26 mouse cellular contexts compared by ENCODE assay signal in genomic region chr9:44141951-44142350, GRCm38 (mm10). TPM values are rescaled to one million over a fixed set of nuclear protein-coding genes. Genes with fewer than 3 reads are reported as not detected.
A peak's percentile ranks its signal among the peaks of the same experiment; 100 is the strongest.
DNase-seq lines count a peak whose midpoint lies in the region; ATAC-seq and TF ChIP-seq lines count a peak whose summit lies in the region.
"Had no signal": no experiment of that assay in that cellular context is flagged by ENCODE, and none has a peak within 500 bp of the region (broad histone marks: within the 10 kb centered on the region; RNA-seq: fewer than 3 reads in every experiment).

No protein-coding gene starts in this region.

- H3K27ac ChIP-seq in midbrain, embryonic 10.5 days (replicated peaks), result peak overlapping the region; percentile 46; the same call in 1 of the 2 replicates
- H3K27ac ChIP-seq in midbrain, embryonic 15.5 days, result no peak overlapping the region
- H3K27ac ChIP-seq: embryonic facial prominence, embryonic 10.5 days; embryonic facial prominence, embryonic 12.5 days; forebrain, embryonic 13.5 days; forebrain, embryonic 15.5 days had no signal

- peak; percentile 84 for DNase-seq in heart, adult 11 months
- no peak for DNase-seq in heart, postnatal 10 days
- no peak for DNase-seq in midbrain, embryonic 10.5 days (ENCODE audit: low spot score)
- DNase-seq: adrenal gland, adult 8-10 months; adrenal gland, postnatal 14 days; adrenal gland, postnatal 36 days; B cell, adult 2 months; cerebellum, adult 11-12 months; cerebellum, adult 2 months; cerebellum, adult 9-10 months; cerebellum, postnatal 10 days; cerebellum, postnatal 25 days; forebrain, postnatal 0 days had no signal

- no peak for ATAC-seq in midbrain, embryonic 15.5 days (replicated peaks)
- no peak for ATAC-seq in CD4-positive, CD25-positive, alpha-beta regulatory T cell, adult 4 months
- ATAC-seq: activated CD4-positive, CD25-positive, alpha-beta regulatory T cell, adult 4 months; forebrain, embryonic 13.5 days; forebrain, embryonic 15.5 days; forebrain, postnatal 0 days; Patski had no signal

- peaks cover 5% of the 10 kb centered on the region; the same call in 1 of the 2 replicates for H3K27me3 ChIP-seq in midbrain, embryonic 10.5 days (ENCODE audit: low read depth, poor library complexity, severe bottlenecking)
- no peaks in the 10 kb centered on the region for H3K27me3 ChIP-seq in midbrain, embryonic 15.5 days (replicated peaks)
- no peaks in the 10 kb centered on the region for H3K27me3 ChIP-seq in E14TG2a.4 (ENCODE audit: insufficient read depth, low read length)
- H3K27me3 ChIP-seq: embryonic facial prominence, embryonic 12.5 days; forebrain, embryonic 13.5 days; forebrain, embryonic 15.5 days; Patski had no signal

- peaks cover 19% of the 10 kb centered on the region for H3K4me1 ChIP-seq in midbrain, embryonic 10.5 days
- no peaks in the 10 kb centered on the region for H3K4me1 ChIP-seq in midbrain, embryonic 15.5 days
- peaks cover 72% of the 10 kb centered on the region for H3K4me1 ChIP-seq in E14TG2a.4 (replicated peaks; ENCODE audit: low read depth, low read length)
- H3K4me1 ChIP-seq: embryonic facial prominence, embryonic 12.5 days; forebrain, embryonic 15.5 days had no signal

- H3K9me3 ChIP-seq in midbrain, embryonic 10.5 days (replicated peaks), result no peaks in the 10 kb centered on the region
- no peaks in the 10 kb centered on the region for H3K9me3 ChIP-seq in midbrain, embryonic 15.5 days
- H3K9me3 ChIP-seq in E14TG2a.4 (ENCODE audit: low read length), result no peaks in the 10 kb centered on the region
- H3K9me3 ChIP-seq: embryonic facial prominence, embryonic 10.5 days; embryonic facial prominence, embryonic 12.5 days; forebrain, embryonic 13.5 days; forebrain, embryonic 15.5 days; G1E had no signal

- intact Hi-C loops in heart, postnatal 10 days (cut with DNase I), result no loop called here

- peaks cover 74% of the 10 kb centered on the region for H3K36me3 ChIP-seq in midbrain, embryonic 10.5 days
- peaks cover 19% of the 10 kb centered on the region for H3K36me3 ChIP-seq in midbrain, embryonic 15.5 days (replicated peaks)
- peaks cover 81% of the 10 kb centered on the region for H3K36me3 ChIP-seq in E14TG2a.4 (ENCODE audit: insufficient read depth, low read length)

- WGBS in midbrain, embryonic 10.5 days, result 58% methylated on average over 5 of the region's 5 CpGs
- WGBS in midbrain, embryonic 15.5 days, result 56% methylated on average over 5 of the region's 5 CpGs

- no peak for TF ChIP-seq CTCF in E14TG2a.4 (conservative IDR thresholded peaks at IDR 0.05; ENCODE audit: low read length)

- no peak overlapping the region for H3K9ac ChIP-seq in midbrain, embryonic 15.5 days
- H3K9ac ChIP-seq: embryonic facial prominence, embryonic 12.5 days; forebrain, embryonic 13.5 days; forebrain, embryonic 15.5 days; forebrain, postnatal 0 days had no signal

- no peak overlapping the region for H3K4me3 ChIP-seq in midbrain, embryonic 10.5 days
- H3K4me3 ChIP-seq in midbrain, embryonic 15.5 days, result no peak overlapping the region
- H3K4me3 ChIP-seq in E14TG2a.4 (replicated peaks; ENCODE audit: low read length), result 0 out of 2 replicates have a peak overlapping the region, but pooled peaks have one; percentile 10
- H3K4me3 ChIP-seq: embryonic facial prominence, embryonic 10.5 days; embryonic facial prominence, embryonic 12.5 days; forebrain, embryonic 13.5 days; forebrain, embryonic 15.5 days had no signal

- no peak overlapping the region for H3K4me2 ChIP-seq in midbrain, embryonic 15.5 days
- H3K4me2 ChIP-seq: embryonic facial prominence, embryonic 12.5 days; forebrain, embryonic 13.5 days; forebrain, embryonic 15.5 days had no signal

RNA-seq across cellular contexts. Expression of gene Mcam, which starts 7.7 kb away (rescaled TPM):
- total RNA-seq in heart, postnatal 10 days (2021), result 100 to 1,000 TPM; 147 to 156 TPM
- 12.0 and 13.7 TPM in 2 replicates for polyA plus RNA-seq in midbrain, embryonic 10.5 days (2016; fragmentation: Nextera tagmentation; extraction: Ambion mirVana)
- polyA plus RNA-seq in midbrain, embryonic 15.5 days (2015; fragmentation: Nextera tagmentation; extraction: Ambion mirVana), result 11.7 and 11.9 TPM in 2 replicates
- under 1 TPM in 1 of 2 experiments, not detected in 1; 0.34 TPM for polyA plus RNA-seq in CD4-positive, CD25-positive, alpha-beta regulatory T cell, adult 4 months (2017; shearing (Covaris generic))
- polyA plus RNA-seq: G1E had no signal

RNA-seq across cellular contexts. Expression of gene Rnf26, which starts 28.6 kb away (rescaled TPM):
- 10 to 100 TPM; 18.1 TPM for total RNA-seq in heart, postnatal 10 days (2021)
- 81.3 and 81.5 TPM in 2 replicates for polyA plus RNA-seq in midbrain, embryonic 10.5 days (2016; fragmentation: Nextera tagmentation; extraction: Ambion mirVana)
- 29.2 and 32.4 TPM in 2 replicates for polyA plus RNA-seq in midbrain, embryonic 15.5 days (2015; fragmentation: Nextera tagmentation; extraction: Ambion mirVana)
- 1 to 10 TPM; 4.9 to 5.0 TPM for polyA plus RNA-seq in CD4-positive, CD25-positive, alpha-beta regulatory T cell, adult 4 months (2017; shearing (Covaris generic))

RNA-seq across cellular contexts. Expression of gene Gm49380, which starts 28.7 kb away (rescaled TPM):
- total RNA-seq in heart, postnatal 10 days (2021), result under 1 TPM; 0.10 to 0.12 TPM
- 0.35 and 0.63 TPM in 2 replicates for polyA plus RNA-seq in midbrain, embryonic 10.5 days (2016; fragmentation: Nextera tagmentation; extraction: Ambion mirVana)
- 0.13 and 0.25 TPM in 2 replicates for polyA plus RNA-seq in midbrain, embryonic 15.5 days (2015; fragmentation: Nextera tagmentation; extraction: Ambion mirVana)
- polyA plus RNA-seq in CD4-positive, CD25-positive, alpha-beta regulatory T cell, adult 4 months (2017; shearing (Covaris generic)), result not detected
- polyA plus RNA-seq: activated CD4-positive, CD25-positive, alpha-beta regulatory T cell, adult 4 months; forebrain, embryonic 11.5 days; forebrain, embryonic 13.5 days; forebrain, postnatal 0 days; G1E had no signal

RNA-seq across cellular contexts. Expression of gene C1qtnf5, which starts 34.9 kb away (rescaled TPM):
- total RNA-seq in heart, postnatal 10 days (2021), result 10 to 100 TPM; 15.5 to 21.3 TPM
- polyA plus RNA-seq in midbrain, embryonic 10.5 days (2016; fragmentation: Nextera tagmentation; extraction: Ambion mirVana), result 0.29 and 0.93 TPM in 2 replicates
- polyA plus RNA-seq in midbrain, embryonic 15.5 days (2015; fragmentation: Nextera tagmentation; extraction: Ambion mirVana), result 2.9 and 4.1 TPM in 2 replicates
- not detected for polyA plus RNA-seq in CD4-positive, CD25-positive, alpha-beta regulatory T cell, adult 4 months (2017; shearing (Covaris generic))
- total RNA-seq: G1E had no signal
- polyA plus RNA-seq: activated CD4-positive, CD25-positive, alpha-beta regulatory T cell, adult 4 months had no signal

RNA-seq across cellular contexts. Expression of gene Mfrp, which starts 40.4 kb away (rescaled TPM):
- not detected for total RNA-seq in heart, postnatal 10 days (2021)
- polyA plus RNA-seq in midbrain, embryonic 10.5 days (2016; fragmentation: Nextera tagmentation; extraction: Ambion mirVana), result 0.07 and 0.17 TPM in 2 replicates
- polyA plus RNA-seq in midbrain, embryonic 15.5 days (2015; fragmentation: Nextera tagmentation; extraction: Ambion mirVana), result 0.08 and 0.13 TPM in 2 replicates
- polyA plus RNA-seq in CD4-positive, CD25-positive, alpha-beta regulatory T cell, adult 4 months (2017; shearing (Covaris generic)), result not detected
- total RNA-seq: adrenal gland, adult 18-20 months; adrenal gland, postnatal 14 days; G1E had no signal
- polyA plus RNA-seq: activated CD4-positive, CD25-positive, alpha-beta regulatory T cell, adult 4 months; embryonic facial prominence, embryonic 14.5 days; forebrain, embryonic 11.5 days; G1E had no signal
